Mouse (Mus musculus): ENCODE data around the gene Kank1. TPM values are rescaled to one million over a fixed set of nuclear protein-coding genes. Genes with fewer than 3 reads are reported as not detected.
A peak's percentile ranks its signal among the peaks of the same experiment; 100 is the strongest.

The Kank1 gene
- polyA plus RNA-seq, 1 experiment from 2014 or later: 26.6 TPM

DNA sequence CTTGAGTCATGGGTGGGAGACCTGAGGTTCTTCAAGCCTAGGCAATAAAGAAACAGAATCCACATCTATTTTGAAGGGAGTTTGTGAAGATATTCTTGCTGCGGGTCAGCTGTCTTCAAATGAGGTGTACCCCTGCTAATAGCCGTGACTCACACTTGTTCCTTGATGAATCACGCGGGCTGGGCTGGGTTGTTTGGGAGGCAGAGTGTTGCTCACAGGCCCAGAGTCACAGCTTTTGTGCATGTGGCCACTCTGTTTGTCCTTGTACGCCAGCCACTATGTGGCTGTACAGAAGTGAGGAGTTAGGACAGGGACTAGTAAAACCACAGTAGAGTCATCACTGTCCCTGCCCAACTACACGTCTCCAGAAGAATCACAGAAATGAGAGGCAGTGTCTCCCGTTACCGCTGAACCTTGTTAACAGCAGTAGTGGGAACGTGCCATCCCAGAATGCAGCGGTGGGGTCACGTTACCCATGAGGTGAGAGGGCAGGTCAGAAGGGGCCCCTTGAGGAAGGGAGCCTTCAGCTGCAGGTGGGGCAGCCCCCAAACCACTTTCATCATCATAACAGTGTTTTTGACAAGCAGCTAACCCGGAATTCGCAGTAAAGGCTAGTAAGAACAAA lies 191.7 kb downstream of the Kank1 start:
- H3K4me2 ChIP-seq (replicated peaks): no peak overlapping the region
- no peak overlapping the region for H3K9ac ChIP-seq
- peaks cover 26% of the 10 kb centered on the region for H3K36me3 ChIP-seq
- no peak overlapping the region for H3K27ac ChIP-seq (replicated peaks)
- H3K4me3 ChIP-seq (replicated peaks): no peak overlapping the region
- no peaks in the 10 kb centered on the region for H3K27me3 ChIP-seq
- 73% methylated on average over 13 of the region's 13 CpGs for WGBS
- no peaks in the 10 kb centered on the region for H3K9me3 ChIP-seq (replicated peaks)
- peaks cover 5% of the 10 kb centered on the region; the same call in 1 of the 2 replicates for H3K4me1 ChIP-seq
- ATAC-seq (ENCODE audit: insufficient number of reproducible peaks, low FRiP score, low TSS enrichment, low read depth): no peak

DNA sequence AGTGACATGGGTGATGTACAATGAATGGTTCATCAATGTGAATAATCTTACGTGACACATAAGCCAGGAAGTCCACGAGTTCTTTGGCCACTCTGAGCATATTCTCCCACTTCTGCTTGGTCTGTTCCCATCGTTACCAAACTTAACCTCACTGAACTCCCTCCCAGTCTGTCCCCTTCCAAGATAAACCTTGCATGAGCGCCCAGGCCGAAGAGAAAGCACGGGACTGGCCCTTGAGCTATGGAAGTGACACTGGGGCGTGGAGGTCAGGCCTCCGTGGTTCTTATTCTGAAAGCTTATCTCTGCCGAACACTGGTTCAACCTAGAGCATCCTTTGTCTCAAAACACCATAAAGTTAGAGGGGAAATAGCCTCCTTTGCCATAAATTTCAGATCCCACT lies 194.7 kb downstream of the Kank1 start:
- Histone ChIP-seq H3K27me3 (no peaks in the 10 kb centered on the region), H3K9ac (no peak overlapping the region), H3K4me1 (peaks cover 8% of the 10 kb centered on the region), H3K27ac (replicated peaks) (no peak overlapping the region), H3K4me2 (replicated peaks) (no peak overlapping the region), H3K9me3 (replicated peaks) (no peaks in the 10 kb centered on the region), H3K4me3 (replicated peaks) (no peak overlapping the region), H3K36me3 (peaks cover 20% of the 10 kb centered on the region)
- no peak for ATAC-seq (ENCODE audit: insufficient number of reproducible peaks, low FRiP score, low TSS enrichment, low read depth)
- WGBS: 87% methylated on average over 9 of the region's 9 CpGs

DNA sequence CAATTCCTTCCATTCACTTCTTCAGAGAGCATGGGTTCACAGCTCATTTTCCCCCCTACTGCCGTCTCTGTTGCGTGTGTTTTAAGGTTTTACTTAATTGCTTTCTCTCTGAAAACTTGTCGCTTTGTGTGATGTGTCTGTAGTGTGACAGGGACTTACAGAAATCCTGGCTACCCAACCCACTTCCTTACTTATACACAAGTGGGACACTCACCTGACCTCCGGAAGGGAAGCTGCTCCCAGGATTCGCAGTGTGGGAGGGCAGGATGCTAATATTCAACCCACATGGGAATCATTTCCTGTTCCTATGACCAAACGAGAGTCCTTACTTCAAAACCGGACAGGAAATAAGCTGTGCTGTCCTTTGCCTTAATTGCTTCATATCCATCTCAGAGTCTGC lies 195.1 kb downstream of the Kank1 start:
- H3K9ac ChIP-seq: no peak overlapping the region
- peaks cover 19% of the 10 kb centered on the region for H3K36me3 ChIP-seq

DNA sequence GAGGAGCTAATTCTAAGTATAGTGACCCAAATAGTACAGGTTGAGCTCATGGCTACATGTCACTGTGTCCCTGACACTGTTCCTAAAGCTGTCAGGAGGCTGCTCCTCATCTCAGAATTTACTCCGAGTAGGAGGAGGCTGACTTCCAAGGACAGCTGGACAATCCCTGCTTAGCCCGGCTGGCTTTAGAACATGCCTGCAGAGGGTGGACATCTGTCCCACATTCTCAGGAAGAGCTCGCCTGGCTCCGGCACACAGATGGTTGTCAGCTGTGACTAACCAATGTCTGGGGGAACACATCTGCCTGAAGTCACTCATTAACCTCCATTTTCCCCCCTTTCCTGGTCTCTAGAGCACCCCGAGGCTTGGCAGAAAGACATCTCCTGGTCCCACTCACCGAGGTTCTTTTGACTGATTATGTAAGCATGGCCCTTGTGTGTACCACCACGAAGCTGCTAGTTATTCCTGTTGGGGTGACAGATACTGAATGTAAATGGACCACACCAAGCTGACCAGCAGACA lies 196.5 kb downstream of the Kank1 start:
- Histone ChIP-seq H3K27ac (replicated peaks) (peak overlapping the region; percentile 58; the same call in 1 of the 2 replicates), H3K9ac (no peak overlapping the region), H3K4me3 (replicated peaks) (no peak overlapping the region), H3K27me3 (no peaks in the 10 kb centered on the region), H3K9me3 (replicated peaks) (no peaks in the 10 kb centered on the region), H3K4me2 (replicated peaks) (no peak overlapping the region), H3K36me3 (peaks cover 15% of the 10 kb centered on the region), H3K4me1 (peaks cover 19% of the 10 kb centered on the region)
- 0 out of 2 replicates have a peak, but pooled peaks have one; percentile 47 for ATAC-seq (ENCODE audit: insufficient number of reproducible peaks, low FRiP score, low TSS enrichment, low read depth)
- 53% methylated on average over 7 of the region's 7 CpGs for WGBS

More for the DNA sequence above, 195.1 kb downstream of the Kank1 start:
- 65% methylated on average over 7 of the region's 7 CpGs for whole genome bisulfite sequencing
- no peak overlapping the region for H3K27ac ChIP-seq (replicated peaks)
- no peak overlapping the region for H3K4me3 ChIP-seq (replicated peaks)
- peaks cover 10% of the 10 kb centered on the region for H3K4me1 ChIP-seq
- H3K9me3 ChIP-seq (replicated peaks): no peaks in the 10 kb centered on the region
- no peak for ATAC-seq (ENCODE audit: insufficient number of reproducible peaks, low FRiP score, low TSS enrichment, low read depth)
- H3K27me3 ChIP-seq: no peaks in the 10 kb centered on the region
- no peak overlapping the region for H3K4me2 ChIP-seq (replicated peaks)

DNA sequence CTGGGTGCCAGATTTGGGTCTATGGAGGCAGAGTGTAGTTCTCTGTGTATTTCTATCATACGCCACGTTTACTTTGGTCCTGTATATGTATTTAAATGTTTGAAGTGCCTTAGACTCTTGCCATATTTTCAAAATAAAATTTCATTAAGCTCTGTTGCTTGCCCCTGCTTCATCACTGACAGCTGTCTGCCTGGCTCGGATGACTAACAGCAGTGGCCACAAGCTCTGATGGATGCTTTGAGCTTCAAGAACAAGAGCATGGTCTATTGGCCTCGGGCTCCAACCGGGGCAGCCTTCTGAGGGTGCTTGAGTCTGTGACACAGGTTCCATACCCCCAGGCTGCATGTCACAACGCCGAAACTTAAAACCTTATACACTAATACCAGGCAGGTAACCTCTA lies 197.6 kb downstream of the Kank1 start:
- ATAC-seq (ENCODE audit: insufficient number of reproducible peaks, low FRiP score, low TSS enrichment, low read depth): no peak
- Histone ChIP-seq H3K4me1 (peaks cover 19% of the 10 kb centered on the region), H3K9me3 (replicated peaks) (no peaks in the 10 kb centered on the region), H3K4me2 (replicated peaks) (no peak overlapping the region), H3K27me3 (no peaks in the 10 kb centered on the region), H3K36me3 (peaks cover 15% of the 10 kb centered on the region), H3K9ac (no peak overlapping the region), H3K27ac (replicated peaks) (no peak overlapping the region), H3K4me3 (replicated peaks) (no peak overlapping the region)
- WGBS: 63% methylated on average over 7 of the region's 7 CpGs

DNA sequence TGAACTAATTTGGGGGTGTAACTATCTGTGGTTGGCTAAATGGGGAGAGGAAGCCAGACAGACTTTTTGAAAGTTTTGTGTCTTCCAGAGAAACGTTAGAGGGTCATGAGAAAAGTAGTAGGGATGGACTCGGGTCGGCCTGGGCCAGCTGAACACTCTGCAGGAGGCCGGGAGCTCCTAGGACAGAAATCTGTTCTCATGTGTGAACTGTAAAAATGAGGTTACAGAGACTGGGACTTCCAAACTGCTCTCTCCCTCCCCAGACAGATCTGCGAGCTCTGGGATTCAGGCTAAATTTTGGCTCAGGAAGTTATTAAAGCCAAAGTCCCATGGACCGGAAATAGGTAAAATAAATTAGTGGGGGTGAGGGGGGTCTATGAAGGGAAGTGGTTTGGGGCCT lies 198.0 kb downstream of the Kank1 start:
- Histone ChIP-seq H3K9ac (no peak overlapping the region), H3K36me3 (peaks cover 14% of the 10 kb centered on the region), H3K4me2 (replicated peaks) (no peak overlapping the region), H3K4me3 (replicated peaks) (no peak overlapping the region), H3K9me3 (replicated peaks) (no peaks in the 10 kb centered on the region), H3K27me3 (no peaks in the 10 kb centered on the region), H3K27ac (replicated peaks) (no peak overlapping the region), H3K4me1 (peaks cover 19% of the 10 kb centered on the region)
- ATAC-seq (ENCODE audit: insufficient number of reproducible peaks, low FRiP score, low TSS enrichment, low read depth): no peak
- WGBS: 56% methylated on average over 6 of the region's 6 CpGs

DNA sequence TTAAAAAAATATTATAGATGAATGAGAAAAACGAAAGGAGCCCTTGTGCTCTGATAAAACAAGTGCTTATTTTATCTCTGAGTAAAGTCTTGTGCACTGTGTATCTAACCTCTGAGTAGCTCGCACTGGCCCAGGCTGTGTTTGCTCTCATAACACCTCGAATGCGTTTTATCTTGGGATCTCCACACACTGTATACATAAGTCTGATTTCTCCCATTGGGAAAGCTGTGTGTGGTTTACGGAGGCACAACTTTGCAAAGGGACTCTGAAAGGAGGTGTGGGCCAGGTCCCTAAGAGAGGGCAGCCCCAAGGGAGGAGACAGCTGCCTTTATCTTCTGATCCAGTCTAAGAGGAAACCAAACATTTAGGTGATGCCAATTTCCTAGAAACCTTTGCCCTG lies 198.6 kb downstream of the Kank1 start:
- 74% methylated on average over 5 of the region's 5 CpGs for WGBS
- ATAC-seq (ENCODE audit: insufficient number of reproducible peaks, low FRiP score, low TSS enrichment, low read depth): no peak
- H3K27me3 ChIP-seq: no peaks in the 10 kb centered on the region

DNA sequence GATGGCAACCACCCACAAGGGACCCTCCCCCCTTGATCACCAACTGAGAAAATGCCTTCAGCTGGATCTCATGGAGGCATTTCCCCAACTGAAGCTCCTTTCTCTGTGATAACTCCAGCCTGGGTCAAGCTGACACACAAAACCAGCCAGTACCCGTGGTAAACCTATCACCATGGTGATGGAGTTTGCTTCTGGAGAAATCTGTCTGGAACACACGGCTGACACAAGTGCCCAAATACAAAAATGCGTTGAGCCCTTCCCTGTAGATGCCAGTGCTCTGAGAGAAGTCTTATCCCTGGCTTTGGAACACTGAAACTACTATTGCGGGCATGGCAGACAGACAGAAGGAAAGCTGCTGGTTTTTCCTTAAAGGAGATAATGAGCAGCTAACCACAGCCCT lies 199.4 kb downstream of the Kank1 start:
- Histone ChIP-seq H3K4me1 (peaks cover 19% of the 10 kb centered on the region), H3K9ac (no peak overlapping the region), H3K9me3 (replicated peaks) (no peaks in the 10 kb centered on the region), H3K27me3 (no peaks in the 10 kb centered on the region), H3K36me3 (peaks cover 2% of the 10 kb centered on the region), H3K4me2 (replicated peaks) (no peak overlapping the region), H3K27ac (replicated peaks) (no peak overlapping the region), H3K4me3 (replicated peaks) (no peak overlapping the region)
- no peak for ATAC-seq (ENCODE audit: insufficient number of reproducible peaks, low FRiP score, low TSS enrichment, low read depth)
- 56% methylated on average over 4 of the region's 4 CpGs for WGBS

More for the DNA sequence above, 198.6 kb downstream of the Kank1 start:
- peaks cover 8% of the 10 kb centered on the region for H3K36me3 ChIP-seq
- H3K4me2 ChIP-seq (replicated peaks): no peak overlapping the region
- H3K9me3 ChIP-seq (replicated peaks): no peaks in the 10 kb centered on the region
- no peak overlapping the region for H3K27ac ChIP-seq (replicated peaks)
- peaks cover 19% of the 10 kb centered on the region for H3K4me1 ChIP-seq
- H3K4me3 ChIP-seq (replicated peaks): no peak overlapping the region
- H3K9ac ChIP-seq: no peak overlapping the region

DNA sequence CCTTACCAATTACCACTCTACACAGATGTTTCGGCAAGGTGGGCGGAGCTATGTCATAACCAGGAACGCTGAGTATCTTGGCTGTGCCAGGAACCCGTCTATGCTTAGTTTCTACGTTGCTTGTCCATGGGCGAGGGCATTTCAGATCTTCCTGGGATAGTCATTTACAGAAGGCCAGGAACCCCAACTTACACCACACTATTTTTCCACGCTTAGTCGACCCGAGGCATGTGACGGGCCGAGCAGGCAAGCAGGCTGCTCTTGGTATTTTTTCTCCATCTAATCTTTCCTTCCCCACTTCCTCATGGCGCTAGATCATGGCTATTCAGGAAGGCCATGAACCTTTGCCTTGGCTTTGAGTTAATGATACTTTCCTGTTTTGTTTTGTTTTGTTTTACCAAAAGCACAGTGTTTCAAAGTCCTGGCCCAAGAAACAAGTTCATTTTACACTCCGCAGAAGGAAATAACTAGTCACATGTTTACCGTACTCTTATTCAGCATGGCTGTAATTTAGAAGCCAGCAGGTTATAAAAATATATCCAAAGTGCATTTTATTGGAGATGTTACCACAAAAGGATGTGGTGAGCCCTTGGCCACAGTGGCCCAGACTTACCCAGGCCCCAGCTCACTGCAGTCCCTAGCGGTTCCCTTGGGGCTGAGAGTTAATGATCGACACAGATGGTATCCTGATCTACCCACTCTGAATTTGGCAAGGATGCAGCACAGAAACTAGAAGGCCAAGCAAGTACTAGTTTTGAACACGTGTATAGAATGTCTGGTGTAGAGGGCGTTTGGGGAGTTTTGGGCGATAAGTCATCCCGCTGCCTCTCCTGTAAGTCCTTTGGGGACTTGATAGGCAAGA lies 200.2 kb downstream of the Kank1 start:
- H3K4me2 ChIP-seq (replicated peaks): no peak overlapping the region
- ATAC-seq (ENCODE audit: insufficient number of reproducible peaks, low FRiP score, low TSS enrichment, low read depth): peak; percentile 26; the same call in 1 of the 2 replicates
- no peaks in the 10 kb centered on the region for H3K27me3 ChIP-seq
- no peaks in the 10 kb centered on the region; the same call in 1 of the 2 replicates for H3K36me3 ChIP-seq
- H3K9me3 ChIP-seq (replicated peaks): no peaks in the 10 kb centered on the region
- H3K9ac ChIP-seq: no peak overlapping the region
- no peak overlapping the region for H3K4me3 ChIP-seq (replicated peaks)
- no peak overlapping the region for H3K27ac ChIP-seq (replicated peaks)
- 76% methylated on average over 20 of the region's 20 CpGs for WGBS
- H3K4me1 ChIP-seq: peaks cover 19% of the 10 kb centered on the region

DNA sequence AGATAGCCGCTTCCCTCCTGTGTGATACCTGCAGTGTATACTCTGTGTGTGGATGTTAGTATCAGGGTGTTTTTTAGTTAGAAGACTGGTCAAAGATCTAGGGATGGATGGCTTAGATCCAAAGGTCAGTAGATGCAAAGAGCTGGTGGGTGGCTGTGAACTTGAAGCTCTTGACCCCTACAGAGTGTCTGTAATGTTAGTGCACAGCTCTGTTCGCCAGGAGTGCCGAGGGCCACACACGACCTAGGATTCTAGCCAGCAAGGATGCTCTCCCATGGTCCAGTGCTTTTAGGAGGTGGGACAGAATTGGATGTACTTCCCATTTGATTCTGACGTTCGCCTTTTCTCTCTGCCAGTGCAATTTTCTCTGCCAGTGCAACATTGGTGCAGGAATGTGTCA lies 201.5 kb downstream of the Kank1 start:
- H3K36me3 ChIP-seq: no peaks in the 10 kb centered on the region
- H3K9ac ChIP-seq: no peak overlapping the region
- H3K27ac ChIP-seq (replicated peaks): no peak overlapping the region
- no peaks in the 10 kb centered on the region for H3K9me3 ChIP-seq (replicated peaks)
- no peak for ATAC-seq (ENCODE audit: insufficient number of reproducible peaks, low FRiP score, low TSS enrichment, low read depth)
- no peak overlapping the region for H3K4me3 ChIP-seq (replicated peaks)
- H3K4me1 ChIP-seq: peaks cover 15% of the 10 kb centered on the region
- no peaks in the 10 kb centered on the region for H3K27me3 ChIP-seq
- whole genome bisulfite sequencing: 89% methylated on average over 6 of the region's 6 CpGs
- H3K4me2 ChIP-seq (replicated peaks): no peak overlapping the region

DNA sequence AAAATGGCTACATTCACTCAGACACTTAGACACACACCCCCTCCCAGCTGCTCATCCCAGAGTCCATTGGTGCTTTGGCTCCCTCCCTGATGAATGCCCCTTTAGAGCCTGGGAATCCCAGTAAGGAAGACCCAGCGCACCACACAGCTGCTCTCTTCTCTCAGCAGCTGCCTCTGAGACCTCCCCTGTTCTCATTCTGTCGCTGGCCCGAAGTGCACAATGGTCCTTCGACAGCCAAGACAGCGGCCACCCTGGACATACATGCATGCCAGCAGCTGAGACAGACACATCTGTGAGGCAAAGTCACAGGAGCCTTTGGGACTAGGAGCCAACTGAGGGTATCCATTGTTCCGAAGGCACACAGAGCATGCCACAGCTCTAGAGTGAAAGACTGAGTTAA lies 203.0 kb downstream of the Kank1 start:
- Histone ChIP-seq H3K9me3 (replicated peaks) (no peaks in the 10 kb centered on the region), H3K4me2 (replicated peaks) (no peak overlapping the region), H3K27me3 (no peaks in the 10 kb centered on the region), H3K4me1 (peaks cover 10% of the 10 kb centered on the region), H3K9ac (no peak overlapping the region), H3K27ac (replicated peaks) (no peak overlapping the region), H3K4me3 (replicated peaks) (no peak overlapping the region), H3K36me3 (no peaks in the 10 kb centered on the region)
- ATAC-seq (ENCODE audit: insufficient number of reproducible peaks, low FRiP score, low TSS enrichment, low read depth): no peak; the same call in 1 of the 2 replicates
- 70% methylated on average over 6 of the region's 6 CpGs for WGBS
